Mouse (Mus musculus) C2C12 (cell line): ENCODE measurements around the gene Hyal1.

Source experiments
- CEBPB ChIP-seq: IDR thresholded peaks from one replicate; pipeline ENCODE4 v1.6.1; 2011; ENCODE audit warnings: low read depth, mild to moderate bottlenecking, control low read depth, moderate library complexity
- CTCF ChIP-seq: IDR thresholded peaks from one replicate; pipeline ENCODE4 v1.5.1; 2011; ENCODE audit not compliant: control insufficient read depth, insufficient read depth, insufficient read length
- FOSL1 ChIP-seq: IDR thresholded peaks from one replicate; pipeline ENCODE4 v1.8.0; 2011; ENCODE audit warnings: mild to moderate bottlenecking, low read length; ENCODE audit not compliant: poor library complexity, insufficient read depth, severe bottlenecking
- MAX ChIP-seq: IDR thresholded peaks from one replicate; pipeline ENCODE4 v1.6.1; 2011; ENCODE audit warnings: mild to moderate bottlenecking, control low read depth
- MYOD1 ChIP-seq: IDR thresholded peaks from one replicate; pipeline ENCODE4 v1.6.1; 2011; ENCODE audit warnings: low read depth; ENCODE audit not compliant: control insufficient read depth, insufficient read length
- USF1 ChIP-seq: IDR thresholded peaks from one replicate; pipeline ENCODE4 v1.6.1; 2011; ENCODE audit warnings: low read depth, mild to moderate bottlenecking, control low read depth, moderate library complexity

GRCm38 (mm10) chr9:107596619-107597569 lies 20.2 kb downstream of the Hyal1 start:
- TF ChIP-seq CTCF (no peak), MAX (no peak), USF1 (no peak), CEBPB (no peak), FOSL1 (no peak), MYOD1 (no peak)
